Mouse (Mus musculus) cerebellum, adult 9-11 months (tissue): ENCODE results near the gene Chac1.

Experiments
- DNase-seq: peaks from one replicate; pipeline ENCODE4 v3.0.0; 2022

Gene Chac1

GRCm38 (mm10) chr2:119379455-119379854, 28.4 kb downstream of the Chac1 start:
- DNase-seq: no peak

GRCm38 (mm10) chr2:119388266-119388665, 37.2 kb downstream of the Chac1 start:
- DNase-seq: no peak

- no peak for DNase-seq
Observed at GRCm38 (mm10) chr2:119389992-119390391, 39.0 kb downstream of the Chac1 start.

- no peak for DNase-seq
Observed at GRCm38 (mm10) chr2:119398252-119398651, 47.2 kb downstream of the Chac1 start.

- no peak for DNase-seq
Observed at GRCm38 (mm10) chr2:119398665-119399064, 47.6 kb downstream of the Chac1 start.

- DNase-seq: no peak
Observed at GRCm38 (mm10) chr2:119399313-119399712, 48.3 kb downstream of the Chac1 start.
